Mouse (Mus musculus) kidney, embryonic 14.5 days (tissue): ENCODE data around the gene Slc25a21. TPM values are rescaled to one million over a fixed set of nuclear protein-coding genes. Genes with fewer than 3 reads are reported as not detected.

Experiments
- ATAC-seq: fragments of 200-750 bp; cut with Nextera tagmentation; 2 replicates; pipeline ENCODE4 v1.8.0; 2017; ENCODE audit warnings: moderate number of reproducible peaks, mild to moderate bottlenecking, moderate TSS enrichment, moderate library complexity; ENCODE audit not compliant: low FRiP score, low TSS enrichment
- H3K27ac ChIP-seq: fragments of 300-500 bp; sonication (generic); 2 replicates; pipeline ENCODE4 v1.5.1; 2014; ENCODE audit warnings: low read depth, mild to moderate bottlenecking, low read length, moderate library complexity, mixed read lengths
- H3K27me3 ChIP-seq: fragments of 300-500 bp; sonication (generic); 2 replicates; pipeline ENCODE4 v1.6.1; 2014; ENCODE audit warnings: mild to moderate bottlenecking, low read length; ENCODE audit not compliant: control insufficient read depth, insufficient read depth
- H3K36me3 ChIP-seq: fragments of 300-500 bp; sonication (generic); 2 replicates; pipeline ENCODE4 v1.6.1; 2014; ENCODE audit warnings: low read length, mixed read lengths; ENCODE audit not compliant: control insufficient read depth, insufficient read depth
- H3K4me1 ChIP-seq: fragments of 300-500 bp; sonication (generic); 2 replicates; pipeline ENCODE4 v1.6.1; 2014; ENCODE audit warnings: low read length, mixed read lengths; ENCODE audit not compliant: control insufficient read depth, insufficient read depth
- H3K4me2 ChIP-seq: fragments of 300-500 bp; sonication (generic); replicated peaks from 2 replicates; pipeline ENCODE4 v1.6.1; 2014; ENCODE audit warnings: low read depth, mild to moderate bottlenecking, low read length
- H3K4me3 ChIP-seq: fragments of 300-500 bp; sonication (generic); 2 replicates; pipeline ENCODE4 v1.5.1; 2014; ENCODE audit warnings: mild to moderate bottlenecking, low read length
- H3K9ac ChIP-seq: fragments of 300-500 bp; sonication (generic); 2 replicates; pipeline ENCODE4 v1.6.1; 2014; ENCODE audit warnings: low read depth, mild to moderate bottlenecking, low read length, moderate library complexity
- H3K9me3 ChIP-seq: fragments of 300-500 bp; sonication (generic); 2 replicates; pipeline ENCODE4 v1.6.1; 2016; ENCODE audit warnings: low read length; ENCODE audit not compliant: control insufficient read depth
- WGBS: fragments of 180-500 bp; shearing (Covaris S2); extraction: QIAGEN DNeasy Blood & Tissue Kit; methylation state at CpG from one replicate; pipeline ENCODE4 v1.1.7; 2014; 5-methylcytosine and 5-hydroxymethylcytosine counted together
- polyA plus RNA-seq: library from polyadenylated mRNA; unstranded; fragments of >200 nt; fragmentation: Nextera tagmentation; extraction: Ambion mirVana; gene quantifications from 2 replicates; pipeline ENCODE4 v1.2.1, GENCODE M21; 2014

Slc25a21 gene
- polyA plus RNA-seq, 1 experiment from 2014 or later = 2.8 TPM

GRCm38 (mm10) chr12:56798641-56799415 lies 398.4 kb downstream of the Slc25a21 start:
- no peak overlapping the region for H3K4me2 ChIP-seq
- ATAC-seq = no peak
- no peaks in the 10 kb centered on the region for H3K27me3 ChIP-seq
- H3K27ac ChIP-seq = no peak overlapping the region
- no peak overlapping the region for H3K9ac ChIP-seq
- no peak overlapping the region for H3K4me3 ChIP-seq
- no peaks in the 10 kb centered on the region for H3K4me1 ChIP-seq
- no peaks in the 10 kb centered on the region for H3K9me3 ChIP-seq
- no peaks in the 10 kb centered on the region for H3K36me3 ChIP-seq
- 82% methylated on average over 6 of the region's 6 CpGs for WGBS

GRCm38 (mm10) chr12:56789236-56789635 lies 408.0 kb downstream of the Slc25a21 start:
- Histone ChIP-seq H3K9ac (no peak overlapping the region), H3K4me2 (no peak overlapping the region), H3K36me3 (no peaks in the 10 kb centered on the region), H3K27ac (no peak overlapping the region), H3K27me3 (no peaks in the 10 kb centered on the region), H3K4me1 (no peaks in the 10 kb centered on the region), H3K9me3 (no peaks in the 10 kb centered on the region), H3K4me3 (no peak overlapping the region)
- ATAC-seq = no peak
- 71% methylated on average over 4 of the region's 4 CpGs for WGBS

- 74% methylated on average over 1 of the region's 1 CpGs for WGBS
Measured at GRCm38 (mm10) chr12:56785250-56785649, 412.0 kb downstream of the Slc25a21 start.

GRCm38 (mm10) chr12:56781196-56781595 lies 416.1 kb downstream of the Slc25a21 start:
- no peaks in the 10 kb centered on the region for H3K36me3 ChIP-seq
- no peak overlapping the region for H3K4me3 ChIP-seq
- H3K9me3 ChIP-seq = no peaks in the 10 kb centered on the region
- no peak overlapping the region for H3K9ac ChIP-seq
- ATAC-seq = no peak
- 85% methylated on average over 5 of the region's 5 CpGs for WGBS
- H3K4me2 ChIP-seq = no peak overlapping the region
- H3K27me3 ChIP-seq = no peaks in the 10 kb centered on the region
- no peaks in the 10 kb centered on the region for H3K4me1 ChIP-seq
- H3K27ac ChIP-seq = no peak overlapping the region

More at GRCm38 (mm10) chr12:56785250-56785649, 412.0 kb downstream of the Slc25a21 start:
- H3K9me3 ChIP-seq = no peaks in the 10 kb centered on the region
- no peak for ATAC-seq
- no peaks in the 10 kb centered on the region for H3K36me3 ChIP-seq
- no peak overlapping the region for H3K4me3 ChIP-seq
- H3K4me2 ChIP-seq = no peak overlapping the region
- no peak overlapping the region for H3K9ac ChIP-seq
- H3K27me3 ChIP-seq = no peaks in the 10 kb centered on the region
- no peaks in the 10 kb centered on the region for H3K4me1 ChIP-seq
- H3K27ac ChIP-seq = no peak overlapping the region

- Histone ChIP-seq H3K4me2 (no peak overlapping the region), H3K9ac (no peak overlapping the region), H3K27ac (no peak overlapping the region), H3K9me3 (no peaks in the 10 kb centered on the region), H3K4me1 (no peaks in the 10 kb centered on the region), H3K27me3 (no peaks in the 10 kb centered on the region), H3K36me3 (no peaks in the 10 kb centered on the region), H3K4me3 (no peak overlapping the region)
- WGBS = 93% methylated on average over 3 of the region's 3 CpGs
- no peak for ATAC-seq
Measured at GRCm38 (mm10) chr12:56779621-56780020, 417.7 kb downstream of the Slc25a21 start.

GRCm38 (mm10) chr12:56773941-56774340 lies 423.3 kb downstream of the Slc25a21 start:
- 82% methylated on average over 6 of the region's 6 CpGs for WGBS

GRCm38 (mm10) chr12:56769421-56769820 lies 427.9 kb downstream of the Slc25a21 start:
- Histone ChIP-seq H3K9me3 (no peaks in the 10 kb centered on the region), H3K9ac (no peak overlapping the region), H3K4me1 (no peaks in the 10 kb centered on the region), H3K27ac (no peak overlapping the region), H3K36me3 (no peaks in the 10 kb centered on the region), H3K27me3 (no peaks in the 10 kb centered on the region), H3K4me2 (no peak overlapping the region), H3K4me3 (no peak overlapping the region)
- WGBS = 74% methylated on average over 5 of the region's 5 CpGs
- ATAC-seq = no peak

More at GRCm38 (mm10) chr12:56773941-56774340, 423.3 kb downstream of the Slc25a21 start:
- H3K27ac ChIP-seq = no peak overlapping the region
- no peaks in the 10 kb centered on the region for H3K4me1 ChIP-seq
- no peak overlapping the region for H3K4me3 ChIP-seq
- H3K27me3 ChIP-seq = no peaks in the 10 kb centered on the region
- H3K9me3 ChIP-seq = no peaks in the 10 kb centered on the region
- no peaks in the 10 kb centered on the region for H3K36me3 ChIP-seq
- ATAC-seq = no peak
- no peak overlapping the region for H3K9ac ChIP-seq
- no peak overlapping the region for H3K4me2 ChIP-seq

- no peak overlapping the region for H3K27ac ChIP-seq
- H3K4me3 ChIP-seq = no peak overlapping the region
- 76% methylated on average over 6 of the region's 6 CpGs for WGBS
Measured at GRCm38 (mm10) chr12:56767474-56767873, 429.8 kb downstream of the Slc25a21 start.

GRCm38 (mm10) chr12:56737104-56737503 lies 460.2 kb downstream of the Slc25a21 start:
- WGBS = 93% methylated on average over 4 of the region's 4 CpGs
- ATAC-seq = no peak
- H3K9ac ChIP-seq = no peak overlapping the region

More at GRCm38 (mm10) chr12:56767474-56767873, 429.8 kb downstream of the Slc25a21 start:
- Histone ChIP-seq H3K4me2 (no peak overlapping the region), H3K36me3 (no peaks in the 10 kb centered on the region), H3K27me3 (no peaks in the 10 kb centered on the region), H3K9ac (no peak overlapping the region), H3K9me3 (no peaks in the 10 kb centered on the region), H3K4me1 (no peaks in the 10 kb centered on the region)
- ATAC-seq = no peak

More at GRCm38 (mm10) chr12:56737104-56737503, 460.2 kb downstream of the Slc25a21 start:
- Histone ChIP-seq H3K4me3 (no peak overlapping the region), H3K4me2 (no peak overlapping the region), H3K27ac (no peak overlapping the region), H3K27me3 (no peaks in the 10 kb centered on the region), H3K9me3 (no peaks in the 10 kb centered on the region), H3K4me1 (no peaks in the 10 kb centered on the region), H3K36me3 (no peaks in the 10 kb centered on the region)
